Mouse (Mus musculus) embryonic facial prominence, embryonic 14.5 days (tissue): ENCODE measurements around the gene Vps37b. TPM values are rescaled to one million over a fixed set of nuclear protein-coding genes. Genes with fewer than 3 reads are reported as not detected.

ENCODE experiments used
- ATAC-seq: fragments of 200-750 bp; cut with Nextera tagmentation; 2 replicates; pipeline ENCODE4 v1.8.0; 2017; ENCODE audit warnings: low read depth, moderate number of reproducible peaks, moderate TSS enrichment
- DNase-seq: peaks from one replicate; pipeline ENCODE4 v3.0.0-alpha.2; 2015; ENCODE audit warnings: low spot score
- H3K27ac ChIP-seq: fragments of 300-500 bp; sonication (generic); replicated peaks from 2 replicates; pipeline ENCODE4 v1.5.1; 2014; ENCODE audit warnings: low read depth, mild to moderate bottlenecking, low read length, moderate library complexity
- H3K27me3 ChIP-seq: fragments of 300-500 bp; sonication (generic); replicated peaks from 2 replicates; pipeline ENCODE4 v1.6.1; 2014; ENCODE audit warnings: low read length; ENCODE audit not compliant: control insufficient read depth, insufficient read depth
- H3K36me3 ChIP-seq: fragments of 300-500 bp; sonication (generic); 2 replicates; pipeline ENCODE4 v1.6.1; 2014; ENCODE audit warnings: low read length, mixed read lengths; ENCODE audit not compliant: control insufficient read depth, insufficient read depth
- H3K4me1 ChIP-seq: fragments of 300-500 bp; sonication (generic); 2 replicates; pipeline ENCODE4 v1.6.1; 2014; ENCODE audit warnings: antibody characterized with exemption, low read length; ENCODE audit not compliant: control insufficient read depth, insufficient read depth
- H3K4me2 ChIP-seq: fragments of 300-500 bp; sonication (generic); 2 replicates; pipeline ENCODE4 v1.6.1; 2014; ENCODE audit warnings: low read depth, mild to moderate bottlenecking, low read length, moderate library complexity, mixed read lengths
- H3K4me3 ChIP-seq: fragments of 300-500 bp; sonication (generic); 2 replicates; pipeline ENCODE4 v1.5.1; 2014; ENCODE audit warnings: low read depth, mild to moderate bottlenecking, low read length
- H3K9ac ChIP-seq: fragments of 300-500 bp; sonication (generic); 2 replicates; pipeline ENCODE4 v1.6.1; 2014; ENCODE audit warnings: low read depth, mild to moderate bottlenecking, low read length, moderate library complexity, mixed read lengths
- H3K9me3 ChIP-seq: fragments of 300-500 bp; sonication (generic); 2 replicates; pipeline ENCODE4 v1.6.1; 2016; ENCODE audit warnings: low read length; ENCODE audit not compliant: control insufficient read depth
- WGBS: fragments of 180-500 bp; shearing (Covaris S2); extraction: QIAGEN DNeasy Blood & Tissue Kit; methylation state at CpG from one replicate; pipeline ENCODE4 v1.1.7; 2014; 5-methylcytosine and 5-hydroxymethylcytosine counted together
- polyA plus RNA-seq: library from polyadenylated mRNA; unstranded; fragments of >200 nt; fragmentation: Nextera tagmentation; extraction: Ambion mirVana; gene quantifications from 2 replicates; pipeline ENCODE4 v1.2.1, GENCODE M21; 2014

Vps37b gene
- polyA plus RNA-seq, 1 experiment from 2014 or later = 31.7 TPM

- H3K4me1 ChIP-seq = peaks cover 10% of the 10 kb centered on the region
- H3K27me3 ChIP-seq = no peaks in the 10 kb centered on the region
- no peak overlapping the region; the same call in 1 of the 2 replicates for H3K4me2 ChIP-seq
- peak; percentile 29 for DNase-seq
- H3K4me3 ChIP-seq = no peak overlapping the region
- H3K27ac ChIP-seq = peak overlapping the region; percentile 83
- ATAC-seq = no peak
- H3K9me3 ChIP-seq = no peaks in the 10 kb centered on the region
- 30% methylated on average over 14 of the region's 14 CpGs for WGBS
- peak overlapping the region; percentile 46 for H3K9ac ChIP-seq
- no peaks in the 10 kb centered on the region for H3K36me3 ChIP-seq
Observed at GRCm38 (mm10) chr5:124050095-124051050, 18.3 kb upstream of the Vps37b start.

- peaks cover 10% of the 10 kb centered on the region for H3K4me1 ChIP-seq
- H3K4me2 ChIP-seq = no peak overlapping the region; the same call in 1 of the 2 replicates
- H3K27ac ChIP-seq = peak overlapping the region; percentile 83
- H3K9me3 ChIP-seq = no peaks in the 10 kb centered on the region
- peak; percentile 84 for DNase-seq
- H3K4me3 ChIP-seq = no peak overlapping the region
- ATAC-seq = peak; percentile 66
- WGBS = 38% methylated on average over 15 of the region's 15 CpGs
- no peak overlapping the region for H3K9ac ChIP-seq
- H3K27me3 ChIP-seq = no peaks in the 10 kb centered on the region
- no peaks in the 10 kb centered on the region for H3K36me3 ChIP-seq
Observed at GRCm38 (mm10) chr5:124049249-124050045, 17.4 kb upstream of the Vps37b start.

- H3K4me1 ChIP-seq = peaks cover 10% of the 10 kb centered on the region
- DNase-seq (peak; percentile 36), ATAC-seq (peak; percentile 15; the same call in 1 of the 2 replicates)
- H3K27me3 ChIP-seq = no peaks in the 10 kb centered on the region
- no peak overlapping the region for H3K9ac ChIP-seq
- H3K9me3 ChIP-seq = no peaks in the 10 kb centered on the region
- no peaks in the 10 kb centered on the region for H3K36me3 ChIP-seq
- 61% methylated on average over 7 of the region's 7 CpGs for WGBS
- 0 out of 2 replicates have a peak overlapping the region, but pooled peaks have one; percentile 18 for H3K27ac ChIP-seq
- H3K4me3 ChIP-seq = no peak overlapping the region
- no peak overlapping the region for H3K4me2 ChIP-seq
Observed at GRCm38 (mm10) chr5:124046741-124047401, 14.8 kb upstream of the Vps37b start.

GRCm38 (mm10) chr5:124045453-124046010 is 13.5 kb upstream of the Vps37b start:
- no peaks in the 10 kb centered on the region for H3K27me3 ChIP-seq
- no peak for ATAC-seq
- H3K4me1 ChIP-seq = peaks cover 7% of the 10 kb centered on the region
- DNase-seq = no peak
- H3K4me3 ChIP-seq = no peak overlapping the region
- H3K9me3 ChIP-seq = no peaks in the 10 kb centered on the region
- no peak overlapping the region for H3K4me2 ChIP-seq
- no peaks in the 10 kb centered on the region for H3K36me3 ChIP-seq
- no peak overlapping the region for H3K27ac ChIP-seq
- WGBS = 43% methylated on average over 11 of the region's 11 CpGs
- peak overlapping the region; percentile 30; the same call in 1 of the 2 replicates for H3K9ac ChIP-seq

- Histone ChIP-seq H3K27ac (peak overlapping the region; percentile 67; the same call in 1 of the 2 replicates), H3K27me3 (no peaks in the 10 kb centered on the region), H3K36me3 (no peaks in the 10 kb centered on the region), H3K4me1 (no peaks in the 10 kb centered on the region), H3K4me2 (no peak overlapping the region), H3K4me3 (no peak overlapping the region), H3K9ac (no peak overlapping the region), H3K9me3 (no peaks in the 10 kb centered on the region)
- ATAC-seq (no peak), DNase-seq (no peak)
- 80% methylated on average over 5 of the region's 5 CpGs for WGBS
Observed at GRCm38 (mm10) chr5:124043999-124044398, 11.9 kb upstream of the Vps37b start.

GRCm38 (mm10) chr5:124043212-124043978 is 11.3 kb upstream of the Vps37b start:
- peak; percentile 88 for DNase-seq
- H3K27ac ChIP-seq = peak overlapping the region; percentile 67; the same call in 1 of the 2 replicates

GRCm38 (mm10) chr5:124041097-124041496 is 9.0 kb upstream of the Vps37b start:
- Histone ChIP-seq H3K4me2 (no peak overlapping the region), H3K27me3 (no peaks in the 10 kb centered on the region), H3K4me3 (no peak overlapping the region), H3K36me3 (no peaks in the 10 kb centered on the region), H3K9ac (no peak overlapping the region), H3K27ac (no peak overlapping the region), H3K4me1 (no peaks in the 10 kb centered on the region), H3K9me3 (no peaks in the 10 kb centered on the region)
- 66% methylated on average over 9 of the region's 9 CpGs for WGBS
- ATAC-seq = no peak
- no peak for DNase-seq

More at GRCm38 (mm10) chr5:124043212-124043978, 11.3 kb upstream of the Vps37b start:
- ATAC-seq = peak; percentile 86
- Histone ChIP-seq H3K4me2 (no peak overlapping the region), H3K4me3 (no peak overlapping the region), H3K27me3 (no peaks in the 10 kb centered on the region), H3K4me1 (no peaks in the 10 kb centered on the region), H3K9ac (no peak overlapping the region), H3K36me3 (no peaks in the 10 kb centered on the region), H3K9me3 (no peaks in the 10 kb centered on the region)
- WGBS = 23% methylated on average over 8 of the region's 10 CpGs
